Mouse (Mus musculus): ENCODE measurements around the gene Mnt.
"Not testable (repeated sequence)": the region's sequence is repeated elsewhere in the genome, so short reads cannot be mapped to it uniquely, and the experiment has no call there.

Mnt gene

GRCm38 (mm10) chr11:74830256-74831161 is at the start of gene Mnt:
Mnt (plus strand) TSS chr11:74830920.
- peak; percentile 93 to 95 for DNase-seq (ENCODE audit: low spot score in 2 of 2)

- no peak for DNase-seq (ENCODE audit: low spot score in 2 of 2)
These were observed 37.8 kb upstream of the Mnt start for GRCm38 (mm10) chr11:74792874-74793273.

GRCm38 (mm10) chr11:74800658-74801057 is 30.1 kb upstream of the Mnt start:
- DNase-seq (ENCODE audit: low spot score in 2 of 2) = no peak

- DNase-seq (ENCODE audit: low spot score in 2 of 2) = no peak
These were observed 26.6 kb upstream of the Mnt start for GRCm38 (mm10) chr11:74804081-74804627.

GRCm38 (mm10) chr11:74807246-74807882 is 23.4 kb upstream of the Mnt start:
- DNase-seq (ENCODE audit: low spot score in 2 of 2) = no peak

GRCm38 (mm10) chr11:74808251-74808853 is 22.4 kb upstream of the Mnt start:
- DNase-seq (ENCODE audit: low spot score in 2 of 2) = no peak

- no peak for DNase-seq (ENCODE audit: low spot score in 2 of 2)
These were observed 20.6 kb upstream of the Mnt start for GRCm38 (mm10) chr11:74810134-74810533.

GRCm38 (mm10) chr11:74811027-74811426 is 19.7 kb upstream of the Mnt start:
- not testable (repeated sequence) for DNase-seq (ENCODE audit: low spot score in 2 of 2)

GRCm38 (mm10) chr11:74811538-74811937 is 19.2 kb upstream of the Mnt start:
- DNase-seq (ENCODE audit: low spot score in 2 of 2) = no peak

GRCm38 (mm10) chr11:74815795-74816194 is 14.9 kb upstream of the Mnt start:
- no peak for DNase-seq (ENCODE audit: low spot score in 2 of 2)

- no peak for DNase-seq (ENCODE audit: low spot score in 2 of 2)
These were observed 9.8 kb upstream of the Mnt start for GRCm38 (mm10) chr11:74820921-74821320.

GRCm38 (mm10) chr11:74821463-74821862 is 9.3 kb upstream of the Mnt start:
- DNase-seq (ENCODE audit: low spot score in 2 of 2) = peak in 1 of 2 experiments; percentile 57

- no peak for DNase-seq (ENCODE audit: low spot score in 2 of 2)
These were observed 7.8 kb upstream of the Mnt start for GRCm38 (mm10) chr11:74822746-74823440.

GRCm38 (mm10) chr11:74826151-74826550 is 4.6 kb upstream of the Mnt start:
- DNase-seq (ENCODE audit: low spot score in 2 of 2) = peak in 1 of 2 experiments; percentile 57

- no peak for DNase-seq (ENCODE audit: low spot score in 2 of 2)
These were observed 4.0 kb upstream of the Mnt start for GRCm38 (mm10) chr11:74826702-74827101.

GRCm38 (mm10) chr11:74827791-74828403 is 2.8 kb upstream of the Mnt start:
- peak in 1 of 2 experiments; percentile 58 for DNase-seq (ENCODE audit: low spot score in 2 of 2)

- DNase-seq (ENCODE audit: low spot score in 2 of 2) = peak in 1 of 2 experiments; percentile 73
These were observed 2.3 kb upstream of the Mnt start for GRCm38 (mm10) chr11:74828404-74828931.

- DNase-seq (ENCODE audit: low spot score in 2 of 2) = peak in 1 of 2 experiments; percentile 63
These were observed 1.7 kb upstream of the Mnt start for GRCm38 (mm10) chr11:74828965-74829550.

- DNase-seq (ENCODE audit: low spot score in 2 of 2) = peak; percentile 89 to 94
These were observed 908 bp upstream of the Mnt start for GRCm38 (mm10) chr11:74829812-74830211.

GRCm38 (mm10) chr11:74831191-74831605 is 478 bp downstream of the Mnt start:
- peak; percentile 60 to 84 for DNase-seq (ENCODE audit: low spot score in 2 of 2)
